Mouse (Mus musculus): Measurements from ENCODE around the gene Per1. TPM values are rescaled to one million over a fixed set of nuclear protein-coding genes. Genes with fewer than 3 reads are reported as not detected.

The Per1 gene
- polyA plus RNA-seq, 1 experiment from 2014 or later: 10.5 TPM

DNA sequence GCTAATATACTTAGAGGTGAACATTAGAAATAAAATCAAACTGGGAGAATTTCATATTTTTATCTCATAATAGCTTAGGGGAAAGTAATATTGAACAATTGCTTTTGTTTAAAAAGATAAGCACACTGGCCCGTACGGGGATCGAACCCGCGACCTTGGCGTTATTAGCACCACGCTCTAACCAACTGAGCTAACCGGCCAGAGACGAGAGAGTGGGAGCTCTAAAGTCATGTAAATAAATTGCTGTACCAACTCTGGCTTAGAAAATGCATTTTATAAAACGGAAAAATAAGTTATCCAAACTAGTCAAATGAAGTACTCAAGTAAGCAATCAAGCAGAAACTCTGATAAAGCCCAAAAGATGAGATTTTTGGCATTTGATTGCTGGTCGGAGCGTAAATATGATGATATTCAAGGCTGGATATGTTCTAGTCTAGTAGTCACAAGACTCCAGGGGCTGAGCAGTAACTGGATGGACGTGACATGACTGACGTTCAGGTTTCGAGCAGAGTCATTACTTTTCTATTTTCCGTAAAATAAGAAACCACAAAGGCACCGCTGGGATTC lies 32.7 kb upstream of the Per1 start:
- no peak overlapping the region for H3K9ac ChIP-seq (replicated peaks; ENCODE audit: low read depth, low read length)
- WGBS: 1% methylated on average over 17 of the region's 17 CpGs
- no peak for ATAC-seq (ENCODE audit: insufficient number of reproducible peaks, insufficient read depth, low FRiP score, low read depth)
- no peaks in the 10 kb centered on the region for H3K27me3 ChIP-seq (ENCODE audit: control insufficient read depth, insufficient read depth, low read length)
- H3K27ac ChIP-seq (ENCODE audit: low read length): no peak overlapping the region
- peaks cover 15% of the 10 kb centered on the region for H3K4me1 ChIP-seq (ENCODE audit: control insufficient read depth, insufficient read depth, low read length)
- no peaks in the 10 kb centered on the region for H3K9me3 ChIP-seq (ENCODE audit: control insufficient read depth, low read depth, low read length)
- peak overlapping the region; percentile 94 for H3K4me2 ChIP-seq (replicated peaks; ENCODE audit: low read depth, low read length)
- no peaks in the 10 kb centered on the region for H3K36me3 ChIP-seq (ENCODE audit: control insufficient read depth, insufficient read depth, low read length)
- peak overlapping the region; percentile 88 for H3K4me3 ChIP-seq (ENCODE audit: low read depth, low read length)

DNA sequence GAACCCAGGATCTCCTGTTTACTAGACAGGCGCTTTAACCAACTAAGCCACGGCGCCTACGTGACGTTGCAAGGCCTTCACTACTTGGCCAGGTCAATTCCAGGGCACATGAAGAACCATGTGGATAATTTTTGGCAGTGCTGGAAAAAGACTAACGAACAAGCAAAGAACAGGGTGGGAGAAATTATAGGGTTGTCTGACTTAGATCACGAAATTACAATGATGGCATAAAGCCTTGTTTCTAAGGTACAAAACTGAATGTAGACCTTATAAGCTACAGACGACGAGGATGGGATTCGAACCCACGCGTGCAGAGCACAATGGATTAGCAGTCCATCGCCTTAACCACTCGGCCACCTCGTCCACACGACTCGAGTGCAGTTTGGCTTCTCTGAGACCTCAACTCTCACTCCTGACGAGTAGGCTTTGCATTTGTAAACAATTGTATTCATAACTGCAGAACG lies 32.2 kb upstream of the Per1 start:
- peak overlapping the region; percentile 75 for H3K4me3 ChIP-seq (ENCODE audit: low read depth, low read length)
- H3K4me2 ChIP-seq (replicated peaks; ENCODE audit: low read depth, low read length): peak overlapping the region; percentile 49
- no peaks in the 10 kb centered on the region for H3K27me3 ChIP-seq (ENCODE audit: control insufficient read depth, insufficient read depth, low read length)
- H3K4me1 ChIP-seq (ENCODE audit: control insufficient read depth, insufficient read depth, low read length): peaks cover 18% of the 10 kb centered on the region
- ATAC-seq (ENCODE audit: insufficient number of reproducible peaks, insufficient read depth, low FRiP score, low read depth): peak; percentile 46
- no peaks in the 10 kb centered on the region for H3K9me3 ChIP-seq (ENCODE audit: control insufficient read depth, low read depth, low read length)
- H3K36me3 ChIP-seq (ENCODE audit: control insufficient read depth, insufficient read depth, low read length): no peaks in the 10 kb centered on the region
- no peak overlapping the region for H3K9ac ChIP-seq (replicated peaks; ENCODE audit: low read depth, low read length)
- H3K27ac ChIP-seq (ENCODE audit: low read length): peak overlapping the region; percentile 79; the same call in 1 of the 2 replicates
- WGBS: 0% methylated on average over 19 of the region's 19 CpGs

DNA sequence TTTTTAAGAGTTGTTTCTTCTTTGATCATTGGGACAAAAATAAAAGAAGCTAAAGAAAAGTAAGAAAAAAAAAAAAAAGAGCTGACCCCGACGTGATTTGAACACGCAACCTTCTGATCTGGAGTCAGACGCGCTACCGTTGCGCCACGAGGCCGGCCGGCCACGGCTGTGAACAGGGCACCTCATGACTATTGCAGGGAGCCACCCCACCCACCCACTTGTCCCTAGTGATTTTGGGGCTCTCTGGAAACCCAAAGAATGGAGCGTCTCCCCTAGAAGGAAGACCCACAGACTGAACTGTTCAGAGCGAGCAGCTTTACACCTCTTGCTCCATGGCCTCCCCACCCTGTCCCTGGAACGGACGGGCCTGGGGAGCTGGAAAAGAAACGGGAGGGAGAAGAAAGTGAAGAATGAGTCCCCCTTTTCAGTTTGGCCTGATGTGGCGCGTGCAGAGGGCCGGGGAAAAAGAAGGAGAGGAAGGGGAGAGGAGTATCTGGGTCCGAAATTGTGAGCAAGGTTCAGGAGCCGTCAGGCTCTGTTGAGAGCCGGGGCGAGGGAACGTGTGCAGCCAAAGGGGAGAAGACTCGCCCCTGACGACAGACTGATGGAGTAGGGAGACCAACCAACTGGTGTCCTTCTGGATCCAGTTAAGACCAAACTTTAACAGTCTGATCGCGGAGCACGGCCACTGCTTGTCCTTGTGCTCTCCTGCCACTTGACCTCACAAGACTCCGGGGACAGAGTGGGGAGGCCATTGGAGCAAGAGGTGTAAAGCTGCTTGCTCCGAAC lies 31.4 kb upstream of the Per1 start:
- peak overlapping the region; percentile 49 for H3K4me2 ChIP-seq (replicated peaks; ENCODE audit: low read depth, low read length)
- WGBS: under 1% methylated on average over 31 of the region's 31 CpGs
- no peaks in the 10 kb centered on the region for H3K36me3 ChIP-seq (ENCODE audit: control insufficient read depth, insufficient read depth, low read length)
- peaks cover 17% of the 10 kb centered on the region for H3K4me1 ChIP-seq (ENCODE audit: control insufficient read depth, insufficient read depth, low read length)
- H3K27ac ChIP-seq (ENCODE audit: low read length): peak overlapping the region; percentile 79; the same call in 1 of the 2 replicates
- no peaks in the 10 kb centered on the region for H3K27me3 ChIP-seq (ENCODE audit: control insufficient read depth, insufficient read depth, low read length)
- no peaks in the 10 kb centered on the region for H3K9me3 ChIP-seq (ENCODE audit: control insufficient read depth, low read depth, low read length)
- H3K4me3 ChIP-seq (ENCODE audit: low read depth, low read length): peak overlapping the region; percentile 75
- no peak for ATAC-seq (ENCODE audit: insufficient number of reproducible peaks, insufficient read depth, low FRiP score, low read depth)
- H3K9ac ChIP-seq (replicated peaks; ENCODE audit: low read depth, low read length): peak overlapping the region; percentile 34; the same call in 1 of the 2 replicates

DNA sequence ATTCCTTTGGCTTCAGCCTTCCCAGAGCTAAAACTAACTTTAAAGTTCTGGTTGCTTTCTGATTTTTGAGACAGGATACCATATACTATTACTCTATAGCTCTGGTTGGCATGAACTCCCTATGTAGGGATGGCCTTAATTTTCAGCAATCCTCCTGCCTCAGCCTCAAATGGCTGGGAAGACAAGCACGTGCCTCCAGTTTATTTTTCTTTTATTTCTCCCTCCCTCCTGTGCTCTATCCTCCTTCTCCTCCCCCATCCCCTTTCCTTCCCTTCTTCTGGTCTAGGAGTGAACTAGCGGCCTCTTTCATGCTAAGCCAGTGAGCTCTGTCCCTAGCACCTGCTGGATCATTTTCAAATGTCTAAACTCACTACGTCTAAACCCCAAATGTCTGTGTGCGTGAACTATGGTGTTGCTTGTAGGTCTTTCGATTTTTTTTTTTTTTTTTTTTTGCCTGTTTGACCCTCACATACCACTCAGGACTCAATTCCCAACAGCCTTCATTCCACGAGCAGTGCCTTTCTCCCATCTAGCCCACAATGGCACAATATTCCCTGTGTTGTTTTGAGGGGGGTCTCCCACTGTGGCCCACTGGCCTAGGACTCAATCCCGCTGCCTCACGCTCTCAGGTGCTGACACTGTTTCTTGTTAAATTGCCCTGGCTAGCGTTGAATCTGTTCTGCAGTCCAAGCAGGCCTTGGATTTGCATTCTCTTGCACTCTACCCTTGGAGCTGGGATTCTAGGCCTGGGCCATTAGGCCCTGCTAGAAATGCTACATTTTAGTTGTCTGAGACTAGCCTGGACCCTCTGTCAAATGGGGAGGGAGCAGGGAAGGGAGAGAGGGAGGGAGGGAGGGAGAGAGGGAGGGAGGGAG lies 30.5 kb upstream of the Per1 start:
- peak overlapping the region; percentile 34; the same call in 1 of the 2 replicates for H3K9ac ChIP-seq (replicated peaks; ENCODE audit: low read depth, low read length)
- no peak for ATAC-seq (ENCODE audit: insufficient number of reproducible peaks, insufficient read depth, low FRiP score, low read depth)
- H3K27me3 ChIP-seq (ENCODE audit: control insufficient read depth, insufficient read depth, low read length): no peaks in the 10 kb centered on the region
- peak overlapping the region; percentile 56; the same call in 1 of the 2 replicates for H3K27ac ChIP-seq (ENCODE audit: low read length)
- 48% methylated on average over 9 of the region's 9 CpGs for WGBS
- H3K4me2 ChIP-seq (replicated peaks; ENCODE audit: low read depth, low read length): peak overlapping the region; percentile 49
- no peaks in the 10 kb centered on the region for H3K36me3 ChIP-seq (ENCODE audit: control insufficient read depth, insufficient read depth, low read length)
- peaks cover 15% of the 10 kb centered on the region for H3K4me1 ChIP-seq (ENCODE audit: control insufficient read depth, insufficient read depth, low read length)
- peak overlapping the region; percentile 75 for H3K4me3 ChIP-seq (ENCODE audit: low read depth, low read length)
- H3K9me3 ChIP-seq (ENCODE audit: control insufficient read depth, low read depth, low read length): no peaks in the 10 kb centered on the region

DNA sequence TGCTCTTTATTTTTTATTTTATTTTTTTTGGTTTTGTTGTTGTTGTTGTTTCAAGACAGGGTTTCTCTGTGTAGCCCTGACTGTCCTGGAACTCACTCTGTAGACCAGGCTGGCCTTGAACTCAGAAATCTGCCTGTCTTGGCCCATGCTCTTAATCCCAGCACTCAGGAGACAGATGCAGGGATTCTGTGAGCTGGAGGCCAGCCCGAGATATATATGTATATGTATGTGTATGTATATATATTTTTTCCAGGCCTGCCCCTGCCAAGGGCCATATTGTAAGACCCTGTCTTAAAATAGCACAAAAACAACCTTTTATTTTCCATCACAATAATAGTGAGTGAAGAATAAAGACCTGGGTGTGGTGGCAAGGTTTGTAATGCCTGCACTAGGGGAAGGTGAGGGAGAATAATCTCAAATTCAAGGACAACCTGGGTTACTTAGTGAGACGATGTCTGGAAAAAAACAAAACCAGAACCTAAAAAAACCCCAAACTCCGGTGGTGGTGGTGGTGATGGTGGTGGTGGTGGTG lies 29.6 kb upstream of the Per1 start:
- no peaks in the 10 kb centered on the region for H3K9me3 ChIP-seq (ENCODE audit: control insufficient read depth, low read depth, low read length)
- no peaks in the 10 kb centered on the region for H3K27me3 ChIP-seq (ENCODE audit: control insufficient read depth, insufficient read depth, low read length)
- H3K36me3 ChIP-seq (ENCODE audit: control insufficient read depth, insufficient read depth, low read length): no peaks in the 10 kb centered on the region
- H3K4me2 ChIP-seq (replicated peaks; ENCODE audit: low read depth, low read length): peak overlapping the region; percentile 89; the same call in 1 of the 2 replicates
- H3K27ac ChIP-seq (ENCODE audit: low read length): no peak overlapping the region
- H3K4me3 ChIP-seq (ENCODE audit: low read depth, low read length): no peak overlapping the region
- 65% methylated on average over 3 of the region's 3 CpGs for WGBS
- no peak for ATAC-seq (ENCODE audit: insufficient number of reproducible peaks, insufficient read depth, low FRiP score, low read depth)
- H3K4me1 ChIP-seq (ENCODE audit: control insufficient read depth, insufficient read depth, low read length): peaks cover 18% of the 10 kb centered on the region
- H3K9ac ChIP-seq (replicated peaks; ENCODE audit: low read depth, low read length): no peak overlapping the region

DNA sequence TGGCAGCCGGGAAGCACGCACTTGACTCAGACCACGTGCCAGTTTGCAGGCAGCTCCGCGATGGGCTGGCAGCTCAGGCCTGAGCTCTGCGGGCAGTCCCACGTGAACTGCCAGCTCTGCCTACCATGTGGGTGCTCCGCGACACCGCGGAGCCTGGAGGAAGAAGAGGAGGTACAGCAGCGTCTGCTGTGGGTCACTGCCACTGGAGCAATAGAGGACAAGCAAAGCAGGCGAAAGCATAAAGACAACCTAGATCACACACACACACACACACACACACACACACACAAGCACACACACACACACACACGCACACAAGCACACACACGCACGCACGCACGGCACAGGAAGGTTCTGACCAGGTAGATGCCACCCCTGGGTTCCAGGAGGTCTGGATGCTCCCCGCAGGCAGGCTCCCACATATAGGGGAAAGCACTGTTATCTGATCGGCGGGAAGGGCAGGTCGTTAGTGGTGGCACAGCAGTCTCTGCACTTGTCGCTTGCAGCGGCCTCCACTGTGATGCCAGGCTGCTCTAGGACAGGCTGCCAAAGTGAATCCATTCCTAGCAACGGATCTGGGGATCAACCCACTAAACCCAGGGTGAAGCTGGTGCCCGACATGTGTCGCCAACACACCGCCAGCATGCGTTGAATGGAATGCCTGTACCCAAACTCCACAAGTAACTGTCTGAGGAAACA lies 28.7 kb upstream of the Per1 start:
- Histone ChIP-seq H3K4me1 (ENCODE audit: control insufficient read depth, insufficient read depth, low read length) (peaks cover 13% of the 10 kb centered on the region), H3K27ac (ENCODE audit: low read length) (no peak overlapping the region)
- 1% methylated on average over 29 of the region's 29 CpGs for WGBS

DNA sequence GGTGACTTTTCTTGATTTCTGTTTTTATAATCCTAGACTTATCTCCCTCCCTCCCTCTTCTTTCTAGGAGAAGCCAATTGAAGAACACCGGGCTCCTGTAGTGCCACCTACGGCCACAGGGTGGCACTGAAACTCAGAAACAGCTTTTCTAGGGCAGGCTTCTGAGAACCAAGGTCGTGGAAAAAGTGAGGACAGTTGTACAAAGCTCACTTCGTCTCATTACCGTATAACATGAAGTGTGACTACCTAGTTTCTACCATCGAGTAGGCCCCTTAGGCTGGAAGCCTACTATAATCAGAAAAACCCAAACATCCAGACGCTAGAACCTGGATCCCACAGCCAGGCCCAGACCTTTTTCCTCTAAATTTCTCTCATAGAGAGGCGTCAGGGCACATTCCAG lies 28.1 kb upstream of the Per1 start:
- H3K4me1 ChIP-seq (ENCODE audit: control insufficient read depth, insufficient read depth, low read length): peaks cover 12% of the 10 kb centered on the region
- H3K27me3 ChIP-seq (ENCODE audit: control insufficient read depth, insufficient read depth, low read length): no peaks in the 10 kb centered on the region
- no peak overlapping the region for H3K27ac ChIP-seq (ENCODE audit: low read length)
- H3K9ac ChIP-seq (replicated peaks; ENCODE audit: low read depth, low read length): no peak overlapping the region
- peak overlapping the region; percentile 89 for H3K4me2 ChIP-seq (replicated peaks; ENCODE audit: low read depth, low read length)
- peak overlapping the region; percentile 32 for H3K4me3 ChIP-seq (ENCODE audit: low read depth, low read length)
- no peak for ATAC-seq (ENCODE audit: insufficient number of reproducible peaks, insufficient read depth, low FRiP score, low read depth)
- no peaks in the 10 kb centered on the region for H3K36me3 ChIP-seq (ENCODE audit: control insufficient read depth, insufficient read depth, low read length)
- H3K9me3 ChIP-seq (ENCODE audit: control insufficient read depth, low read depth, low read length): no peaks in the 10 kb centered on the region
- 10% methylated on average over 8 of the region's 8 CpGs for WGBS

More for the DNA sequence above, 28.7 kb upstream of the Per1 start:
- H3K4me3 ChIP-seq (ENCODE audit: low read depth, low read length): peak overlapping the region; percentile 32
- H3K27me3 ChIP-seq (ENCODE audit: control insufficient read depth, insufficient read depth, low read length): no peaks in the 10 kb centered on the region
- no peaks in the 10 kb centered on the region for H3K9me3 ChIP-seq (ENCODE audit: control insufficient read depth, low read depth, low read length)
- H3K36me3 ChIP-seq (ENCODE audit: control insufficient read depth, insufficient read depth, low read length): no peaks in the 10 kb centered on the region
- peak overlapping the region; percentile 33 for H3K9ac ChIP-seq (replicated peaks; ENCODE audit: low read depth, low read length)
- H3K4me2 ChIP-seq (replicated peaks; ENCODE audit: low read depth, low read length): peak overlapping the region; percentile 89
- no peak for ATAC-seq (ENCODE audit: insufficient number of reproducible peaks, insufficient read depth, low FRiP score, low read depth)
